8 mouse cellular contexts compared by ENCODE assay signal in genomic region chr17:74846031-74846891, GRCm38 (mm10).
DNase-seq lines count a peak whose midpoint lies in the region; ATAC-seq lines count a peak whose summit lies in the region.

No protein-coding gene starts in this region.

- no peaks in the 10 kb centered on the region for H3K9me3 ChIP-seq in embryonic facial prominence, embryonic 13.5 days
- H3K9me3 ChIP-seq in liver, embryonic 15.5 days (replicated peaks), result no peaks in the 10 kb centered on the region

- no peaks in the 10 kb centered on the region for H3K36me3 ChIP-seq in embryonic facial prominence, embryonic 13.5 days
- H3K36me3 ChIP-seq in liver, embryonic 15.5 days (replicated peaks), result no peaks in the 10 kb centered on the region

- peak; percentile 38 for DNase-seq in adrenal gland, postnatal 14 days
- DNase-seq in adrenal gland, postnatal 25 days, result no peak
- peak; percentile 52 for DNase-seq in heart, postnatal 25 days (ENCODE audit: low spot score)
- DNase-seq in frontal cortex, postnatal 14 days (ENCODE audit: low spot score in 2 of 2), result no peak
- DNase-seq in layer of hippocampus, adult 18-20 months (ENCODE audit: low spot score in 2 of 2), result no peak
- no peak for DNase-seq in urinary bladder, postnatal 10 days (ENCODE audit: low spot score)

- WGBS in embryonic facial prominence, embryonic 13.5 days, result 59% methylated on average over 10 of the region's 10 CpGs
- WGBS in liver, embryonic 15.5 days (ENCODE audit: insufficient replicate concordance), result 65% methylated on average over 10 of the region's 10 CpGs

- intact Hi-C loops in heart, postnatal 25 days (cut with DNase I), result loop anchor here (2.0 kb wide), 1 partner anchor 23 kb away; no protein-coding TSS in a partner anchor

- ATAC-seq in embryonic facial prominence, embryonic 13.5 days (ENCODE audit: insufficient number of reproducible peaks, insufficient read depth, low FRiP score, low TSS enrichment, low read depth), result 0 out of 2 replicates have a peak, but pooled peaks have one; percentile 69
- peak; percentile 73 for ATAC-seq in liver, embryonic 15.5 days (ENCODE audit: insufficient read depth)

- peak overlapping the region; percentile 35; the same call in 1 of the 2 replicates for H3K27ac ChIP-seq in embryonic facial prominence, embryonic 13.5 days
- 0 out of 2 replicates have a peak overlapping the region, but pooled peaks have one; percentile 14 for H3K27ac ChIP-seq in liver, embryonic 15.5 days (replicated peaks)

- peaks cover 12% of the 10 kb centered on the region for H3K4me1 ChIP-seq in embryonic facial prominence, embryonic 13.5 days
- H3K4me1 ChIP-seq in liver, embryonic 15.5 days (replicated peaks), result peaks cover 14% of the 10 kb centered on the region

- no peaks in the 10 kb centered on the region for H3K27me3 ChIP-seq in embryonic facial prominence, embryonic 13.5 days
- H3K27me3 ChIP-seq in liver, embryonic 15.5 days, result no peaks in the 10 kb centered on the region

- H3K9ac ChIP-seq in embryonic facial prominence, embryonic 13.5 days, result no peak overlapping the region
- no peak overlapping the region for H3K9ac ChIP-seq in liver, embryonic 15.5 days

- no peak overlapping the region for H3K4me3 ChIP-seq in embryonic facial prominence, embryonic 13.5 days
- no peak overlapping the region for H3K4me3 ChIP-seq in liver, embryonic 15.5 days (replicated peaks)

- H3K4me2 ChIP-seq in embryonic facial prominence, embryonic 13.5 days, result no peak overlapping the region
- no peak overlapping the region for H3K4me2 ChIP-seq in liver, embryonic 15.5 days

Comparison
In these comparisons a context has a peak if more than half of its experiments do, and no peak if none do; other contexts are left out.
1. DNase-seq: peak in adrenal gland, postnatal 14 days (single experiment) and heart, postnatal 25 days (single experiment); none in adrenal gland, postnatal 25 days (single experiment), frontal cortex, postnatal 14 days (0 of 2), layer of hippocampus, adult 18-20 months (0 of 2) and urinary bladder, postnatal 10 days (single experiment).